Mouse (Mus musculus) neural tube, embryonic 15.5 days (tissue): ENCODE measurements around the gene Fam83e. TPM values are rescaled to one million over a fixed set of nuclear protein-coding genes. Genes with fewer than 3 reads are reported as not detected.

Experiments
- ATAC-seq: fragments of 200-750 bp; cut with Nextera tagmentation; 2 replicates; pipeline ENCODE4 v1.8.0; 2017; ENCODE audit warnings: mild to moderate bottlenecking, moderate TSS enrichment, moderate library complexity; ENCODE audit not compliant: low FRiP score
- H3K27ac ChIP-seq: fragments of 300-500 bp; sonication (generic); replicated peaks from 2 replicates; pipeline ENCODE4 v1.5.1; 2015; ENCODE audit warnings: mild to moderate bottlenecking, inconsistent platforms
- H3K27me3 ChIP-seq: fragments of 300-500 bp; sonication (generic); replicated peaks from 2 replicates; pipeline ENCODE4 v1.6.1; 2015; ENCODE audit warnings: inconsistent platforms
- H3K36me3 ChIP-seq: fragments of 300-500 bp; sonication (generic); 2 replicates; pipeline ENCODE4 v1.6.1; 2015; ENCODE audit warnings: inconsistent platforms
- H3K4me1 ChIP-seq: fragments of 300-500 bp; sonication (generic); 2 replicates; pipeline ENCODE4 v1.6.1; 2015; ENCODE audit warnings: inconsistent platforms
- H3K4me2 ChIP-seq: fragments of 300-500 bp; sonication (generic); 2 replicates; pipeline ENCODE4 v1.6.1; 2015; ENCODE audit warnings: inconsistent platforms, mild to moderate bottlenecking, moderate library complexity
- H3K4me3 ChIP-seq: fragments of 300-500 bp; sonication (generic); replicated peaks from 2 replicates; pipeline ENCODE4 v1.5.1; 2015; ENCODE audit warnings: mild to moderate bottlenecking, inconsistent platforms
- H3K9ac ChIP-seq: fragments of 300-500 bp; sonication (generic); replicated peaks from 2 replicates; pipeline ENCODE4 v1.6.1; 2015; ENCODE audit warnings: mild to moderate bottlenecking, inconsistent platforms
- H3K9me3 ChIP-seq: fragments of 300-500 bp; sonication (generic); replicated peaks from 2 replicates; pipeline ENCODE4 v1.6.1; 2016; ENCODE audit warnings: inconsistent platforms
- WGBS: fragments of 180-500 bp; shearing (Covaris S2); methylation state at CpG from one replicate; pipeline ENCODE4 v1.1.7; 2015; ENCODE audit warnings: mixed read lengths; 5-methylcytosine and 5-hydroxymethylcytosine counted together
- polyA plus RNA-seq: library from polyadenylated mRNA; unstranded; fragments of >200 nt; fragmentation: Nextera tagmentation; extraction: Ambion mirVana; gene quantifications from 2 replicates; pipeline ENCODE4 v1.2.1, GENCODE M21; 2015

Gene Fam83e
- polyA plus RNA-seq, 1 experiment from 2014 or later = 0.50 TPM

GRCm38 (mm10) chr7:45747450-45747849, 26.4 kb downstream of the Fam83e start:
- Histone ChIP-seq H3K36me3 (no peaks in the 10 kb centered on the region), H3K4me1 (0 out of 2 replicates have a peak, but pooled peaks cover 7% of the 10 kb centered on the region), H3K9me3 (no peaks in the 10 kb centered on the region), H3K4me2 (no peak overlapping the region), H3K27me3 (no peaks in the 10 kb centered on the region), H3K9ac (no peak overlapping the region), H3K27ac (no peak overlapping the region), H3K4me3 (no peak overlapping the region)
- no peak for ATAC-seq
- WGBS = 88% methylated on average over 5 of the region's 5 CpGs

GRCm38 (mm10) chr7:45748110-45748509, 27.1 kb downstream of the Fam83e start:
- H3K36me3 ChIP-seq = no peaks in the 10 kb centered on the region
- no peak overlapping the region for H3K27ac ChIP-seq
- H3K27me3 ChIP-seq = no peaks in the 10 kb centered on the region
- H3K4me3 ChIP-seq = no peak overlapping the region
- WGBS = 77% methylated on average over 7 of the region's 7 CpGs
- no peak for ATAC-seq
- no peak overlapping the region for H3K9ac ChIP-seq
- 0 out of 2 replicates have a peak, but pooled peaks cover 7% of the 10 kb centered on the region for H3K4me1 ChIP-seq
- H3K4me2 ChIP-seq = no peak overlapping the region
- no peaks in the 10 kb centered on the region for H3K9me3 ChIP-seq

GRCm38 (mm10) chr7:45749401-45749800, 28.4 kb downstream of the Fam83e start:
- WGBS = 48% methylated on average over 8 of the region's 10 CpGs
- ATAC-seq = no peak
- Histone ChIP-seq H3K27ac (no peak overlapping the region), H3K4me3 (no peak overlapping the region), H3K36me3 (no peaks in the 10 kb centered on the region), H3K27me3 (no peaks in the 10 kb centered on the region), H3K9me3 (no peaks in the 10 kb centered on the region), H3K9ac (no peak overlapping the region), H3K4me2 (no peak overlapping the region), H3K4me1 (0 out of 2 replicates have a peak, but pooled peaks cover 7% of the 10 kb centered on the region)

- Histone ChIP-seq H3K4me1 (0 out of 2 replicates have a peak, but pooled peaks cover 7% of the 10 kb centered on the region), H3K9ac (no peak overlapping the region), H3K27me3 (no peaks in the 10 kb centered on the region), H3K27ac (no peak overlapping the region), H3K4me3 (no peak overlapping the region), H3K4me2 (no peak overlapping the region), H3K36me3 (no peaks in the 10 kb centered on the region), H3K9me3 (no peaks in the 10 kb centered on the region)
- no peak for ATAC-seq
- 82% methylated on average over 9 of the region's 9 CpGs for WGBS
These were observed 29.1 kb downstream of the Fam83e start for GRCm38 (mm10) chr7:45750162-45750561.

GRCm38 (mm10) chr7:45755703-45756102, 34.7 kb downstream of the Fam83e start:
- Histone ChIP-seq H3K4me3 (no peak overlapping the region), H3K27me3 (peaks cover 34% of the 10 kb centered on the region), H3K9ac (no peak overlapping the region), H3K4me2 (no peak overlapping the region), H3K9me3 (no peaks in the 10 kb centered on the region), H3K27ac (no peak overlapping the region), H3K36me3 (no peaks in the 10 kb centered on the region), H3K4me1 (0 out of 2 replicates have a peak, but pooled peaks cover 5% of the 10 kb centered on the region)
- WGBS = 65% methylated on average over 6 of the region's 6 CpGs
- ATAC-seq = no peak

GRCm38 (mm10) chr7:45759400-45759799, 38.4 kb downstream of the Fam83e start:
- no peak overlapping the region for H3K9ac ChIP-seq
- H3K9me3 ChIP-seq = no peaks in the 10 kb centered on the region
- ATAC-seq = no peak
- no peaks in the 10 kb centered on the region for H3K36me3 ChIP-seq
- 2% methylated on average over 24 of the region's 27 CpGs for WGBS
- H3K27ac ChIP-seq = no peak overlapping the region
- peaks cover 38% of the 10 kb centered on the region for H3K27me3 ChIP-seq
- peak overlapping the region; percentile 27 for H3K4me2 ChIP-seq
- H3K4me1 ChIP-seq = 0 out of 2 replicates have a peak, but pooled peaks cover 5% of the 10 kb centered on the region
- no peak overlapping the region for H3K4me3 ChIP-seq

GRCm38 (mm10) chr7:45760151-45760550, 39.1 kb downstream of the Fam83e start:
- no peaks in the 10 kb centered on the region for H3K9me3 ChIP-seq
- 0 out of 2 replicates have a peak, but pooled peaks cover 5% of the 10 kb centered on the region for H3K4me1 ChIP-seq
- H3K4me3 ChIP-seq = no peak overlapping the region
- no peaks in the 10 kb centered on the region for H3K36me3 ChIP-seq
- no peak for ATAC-seq
- 72% methylated on average over 5 of the region's 5 CpGs for WGBS
- no peak overlapping the region for H3K9ac ChIP-seq
- peaks cover 38% of the 10 kb centered on the region for H3K27me3 ChIP-seq
- H3K27ac ChIP-seq = no peak overlapping the region
- no peak overlapping the region for H3K4me2 ChIP-seq

- 60% methylated on average over 8 of the region's 8 CpGs for WGBS
- no peak overlapping the region for H3K27ac ChIP-seq
- no peak overlapping the region for H3K4me2 ChIP-seq
- no peaks in the 10 kb centered on the region for H3K9me3 ChIP-seq
- 0 out of 2 replicates have a peak, but pooled peaks cover 1% of the 10 kb centered on the region for H3K27me3 ChIP-seq
- H3K36me3 ChIP-seq = no peaks in the 10 kb centered on the region
- no peak overlapping the region for H3K4me3 ChIP-seq
- no peaks in the 10 kb centered on the region for H3K4me1 ChIP-seq
- H3K9ac ChIP-seq = no peak overlapping the region
- ATAC-seq = no peak
These were observed 45.0 kb downstream of the Fam83e start for GRCm38 (mm10) chr7:45765995-45766394.

GRCm38 (mm10) chr7:45766764-45767163, 45.8 kb downstream of the Fam83e start:
- Histone ChIP-seq H3K27ac (no peak overlapping the region), H3K36me3 (no peaks in the 10 kb centered on the region), H3K4me3 (no peak overlapping the region), H3K9ac (no peak overlapping the region), H3K4me2 (no peak overlapping the region), H3K9me3 (no peaks in the 10 kb centered on the region), H3K27me3 (no peaks in the 10 kb centered on the region), H3K4me1 (no peaks in the 10 kb centered on the region)
- WGBS = 62% methylated on average over 8 of the region's 8 CpGs
- no peak for ATAC-seq

- H3K36me3 ChIP-seq = no peaks in the 10 kb centered on the region
- H3K27me3 ChIP-seq = no peaks in the 10 kb centered on the region
- no peak overlapping the region for H3K9ac ChIP-seq
- H3K9me3 ChIP-seq = no peaks in the 10 kb centered on the region
- no peaks in the 10 kb centered on the region for H3K4me1 ChIP-seq
- 95% methylated on average over 6 of the region's 6 CpGs for WGBS
- no peak overlapping the region for H3K4me3 ChIP-seq
- no peak overlapping the region for H3K27ac ChIP-seq
- no peak overlapping the region for H3K4me2 ChIP-seq
- no peak for ATAC-seq
These were observed 46.5 kb downstream of the Fam83e start for GRCm38 (mm10) chr7:45767500-45767899.

GRCm38 (mm10) chr7:45770427-45771082, 49.5 kb downstream of the Fam83e start:
- 81% methylated on average over 8 of the region's 8 CpGs for WGBS
- H3K36me3 ChIP-seq = no peaks in the 10 kb centered on the region
- H3K9me3 ChIP-seq = no peaks in the 10 kb centered on the region
- no peak overlapping the region for H3K4me2 ChIP-seq
- H3K4me1 ChIP-seq = no peaks in the 10 kb centered on the region
- H3K27ac ChIP-seq = no peak overlapping the region
- no peak for ATAC-seq
- 0 out of 2 replicates have a peak, but pooled peaks cover 3% of the 10 kb centered on the region for H3K27me3 ChIP-seq
- no peak overlapping the region for H3K4me3 ChIP-seq
- H3K9ac ChIP-seq = no peak overlapping the region

- Histone ChIP-seq H3K4me2 (no peak overlapping the region), H3K9ac (no peak overlapping the region), H3K4me3 (no peak overlapping the region), H3K27me3 (0 out of 2 replicates have a peak, but pooled peaks cover 3% of the 10 kb centered on the region), H3K9me3 (no peaks in the 10 kb centered on the region), H3K36me3 (no peaks in the 10 kb centered on the region), H3K27ac (no peak overlapping the region), H3K4me1 (no peaks in the 10 kb centered on the region)
- 77% methylated on average over 4 of the region's 4 CpGs for WGBS
- no peak for ATAC-seq
These were observed 50.1 kb downstream of the Fam83e start for GRCm38 (mm10) chr7:45771101-45771500.
